Mouse (Mus musculus) midbrain, postnatal 0 days (tissue): Measurements from ENCODE around the gene Atf7. TPM values are rescaled to one million over a fixed set of nuclear protein-coding genes. Genes with fewer than 3 reads are reported as not detected.
A peak's percentile ranks its signal among the peaks of the same experiment; 100 is the strongest.

Experiments used
- ATAC-seq: fragments of 200-750 bp; cut with Nextera tagmentation; 2 replicates; pipeline ENCODE4 v1.8.0; 2017; ENCODE audit warnings: moderate number of reproducible peaks, mild to moderate bottlenecking, moderate TSS enrichment, moderate library complexity; ENCODE audit not compliant: low FRiP score
- DNase-seq: peaks from one replicate; pipeline ENCODE4 v3.0.0-alpha.2; 2015; ENCODE audit warnings: low spot score
- H3K27ac ChIP-seq: fragments of 300-500 bp; sonication (generic); 2 replicates; pipeline ENCODE4 v1.5.1; 2014; ENCODE audit warnings: low read depth, mild to moderate bottlenecking, low read length, mixed read lengths
- H3K27me3 ChIP-seq: fragments of 300-500 bp; sonication (generic); 2 replicates; pipeline ENCODE4 v1.6.1; 2014; ENCODE audit warnings: low read length, control low read depth, mixed read lengths; ENCODE audit not compliant: insufficient read depth
- H3K36me3 ChIP-seq: fragments of 300-500 bp; sonication (generic); 2 replicates; pipeline ENCODE4 v1.6.1; 2014; ENCODE audit warnings: low read length, control low read depth, mixed read lengths; ENCODE audit not compliant: insufficient read depth
- H3K4me1 ChIP-seq: fragments of 300-500 bp; sonication (generic); 2 replicates; pipeline ENCODE4 v1.6.1; 2014; ENCODE audit warnings: mild to moderate bottlenecking, control low read depth, antibody characterized with exemption, low read length, mixed read lengths; ENCODE audit not compliant: insufficient read depth
- H3K4me2 ChIP-seq: fragments of 300-500 bp; sonication (generic); 2 replicates; pipeline ENCODE4 v1.6.1; 2014; ENCODE audit warnings: low read depth, mild to moderate bottlenecking, low read length, mixed read lengths; ENCODE audit not compliant: poor library complexity, severe bottlenecking
- H3K4me3 ChIP-seq: fragments of 300-500 bp; sonication (generic); 2 replicates; pipeline ENCODE4 v1.5.1; 2014; ENCODE audit warnings: low read depth, mild to moderate bottlenecking, low read length, moderate library complexity
- H3K9ac ChIP-seq: fragments of 300-500 bp; sonication (generic); replicated peaks from 2 replicates; pipeline ENCODE4 v1.6.1; 2014; ENCODE audit warnings: mild to moderate bottlenecking, low read length, moderate library complexity, mixed read lengths; ENCODE audit not compliant: poor library complexity, severe bottlenecking
- H3K9me3 ChIP-seq: fragments of 300-500 bp; sonication (generic); 2 replicates; pipeline ENCODE4 v1.6.1; 2016; ENCODE audit warnings: low read length, control low read depth
- CTCF ChIP-seq: IDR thresholded peaks from 2 replicates; pipeline ENCODE4 v1.5.1; 2016; ENCODE audit warnings: antibody characterized with exemption, mild to moderate bottlenecking
- WGBS: fragments of 180-500 bp; shearing (Covaris S2); extraction: QIAGEN DNeasy Blood & Tissue Kit; methylation state at CpG from one replicate; pipeline ENCODE4 v1.1.7; 2014; 5-methylcytosine and 5-hydroxymethylcytosine counted together
- polyA plus RNA-seq: library from polyadenylated mRNA; unstranded; fragments of >200 nt; fragmentation: Nextera tagmentation; extraction: Ambion mirVana; gene quantifications from 2 replicates; pipeline ENCODE4 v1.2.1, GENCODE M21; 2015
- total RNA-seq: library from RNA; depleted of rRNA; stranded (reverse); fragments of >200 nt; gene quantifications from 2 replicates; pipeline ENCODE4 v1.2.3, GENCODE M21; 2014

Atf7 gene
- total and polyA plus RNA-seq, 2 experiments from 2014 or later = 10.9 to 18.6 TPM

DNA sequence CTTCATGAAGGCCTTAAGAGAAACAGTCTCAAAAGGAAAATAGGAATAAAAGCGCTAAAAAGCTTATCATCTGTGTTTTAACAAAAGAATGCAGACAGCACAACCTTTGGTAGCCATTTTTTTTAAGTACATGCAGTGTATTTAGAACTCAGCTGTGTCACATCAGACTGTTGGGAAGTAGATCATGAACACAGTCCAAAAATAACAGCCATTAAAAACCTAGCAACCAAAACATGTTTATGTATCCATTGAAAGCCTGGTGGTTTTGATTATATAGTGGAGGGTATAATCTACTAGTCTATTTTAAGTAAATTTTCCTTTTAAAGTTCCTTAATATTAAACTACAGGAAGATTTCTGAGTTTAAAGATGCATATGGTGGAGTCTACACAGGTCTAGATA is 34.7 kb downstream of the Atf7 start:
- no peak for DNase-seq
- Histone ChIP-seq H3K36me3 (no peaks in the 10 kb centered on the region), H3K9me3 (no peaks in the 10 kb centered on the region), H3K4me3 (no peak overlapping the region), H3K27me3 (no peaks in the 10 kb centered on the region), H3K27ac (no peak overlapping the region), H3K9ac (no peak overlapping the region), H3K4me1 (peaks cover under 1% of the 10 kb centered on the region; the same call in 1 of the 2 replicates), H3K4me2 (no peak overlapping the region)
- no peak for TF ChIP-seq CTCF
- ATAC-seq = no peak
- WGBS = 92% methylated on average over 1 of the region's 1 CpGs

DNA sequence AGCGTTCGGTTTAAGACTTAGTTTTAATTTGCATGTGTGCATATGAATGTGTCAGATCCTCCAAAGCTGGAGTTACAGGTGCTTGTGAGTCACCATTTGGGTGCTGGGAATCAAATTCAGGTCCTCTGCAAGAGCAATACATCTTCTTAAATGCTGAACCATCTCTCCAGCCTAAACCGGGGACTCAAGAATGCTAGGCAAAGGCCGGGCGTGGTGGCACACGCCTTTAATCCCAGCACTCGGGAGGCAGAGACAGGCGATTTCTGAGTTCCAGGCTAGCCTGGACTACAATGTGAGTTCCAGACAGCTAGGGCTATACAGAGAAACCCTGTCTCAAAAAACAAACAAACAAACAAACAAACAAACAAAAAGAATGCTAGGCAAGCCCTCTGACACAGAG is 35.4 kb downstream of the Atf7 start:
- no peak overlapping the region for H3K4me3 ChIP-seq
- peaks cover 5% of the 10 kb centered on the region for H3K4me1 ChIP-seq
- no peaks in the 10 kb centered on the region for H3K36me3 ChIP-seq
- over 99% methylated on average over 8 of the region's 8 CpGs for WGBS
- H3K9ac ChIP-seq = no peak overlapping the region
- H3K27ac ChIP-seq = no peak overlapping the region
- H3K27me3 ChIP-seq = no peaks in the 10 kb centered on the region
- TF ChIP-seq CTCF = no peak
- no peak for DNase-seq
- no peaks in the 10 kb centered on the region for H3K9me3 ChIP-seq
- no peak for ATAC-seq
- no peak overlapping the region for H3K4me2 ChIP-seq

GRCm38 (mm10) chr15:102585501-102585900 is 39.8 kb downstream of the Atf7 start:
- H3K9ac ChIP-seq = 0 out of 2 replicates have a peak overlapping the region, but pooled peaks have one; percentile 24

DNA sequence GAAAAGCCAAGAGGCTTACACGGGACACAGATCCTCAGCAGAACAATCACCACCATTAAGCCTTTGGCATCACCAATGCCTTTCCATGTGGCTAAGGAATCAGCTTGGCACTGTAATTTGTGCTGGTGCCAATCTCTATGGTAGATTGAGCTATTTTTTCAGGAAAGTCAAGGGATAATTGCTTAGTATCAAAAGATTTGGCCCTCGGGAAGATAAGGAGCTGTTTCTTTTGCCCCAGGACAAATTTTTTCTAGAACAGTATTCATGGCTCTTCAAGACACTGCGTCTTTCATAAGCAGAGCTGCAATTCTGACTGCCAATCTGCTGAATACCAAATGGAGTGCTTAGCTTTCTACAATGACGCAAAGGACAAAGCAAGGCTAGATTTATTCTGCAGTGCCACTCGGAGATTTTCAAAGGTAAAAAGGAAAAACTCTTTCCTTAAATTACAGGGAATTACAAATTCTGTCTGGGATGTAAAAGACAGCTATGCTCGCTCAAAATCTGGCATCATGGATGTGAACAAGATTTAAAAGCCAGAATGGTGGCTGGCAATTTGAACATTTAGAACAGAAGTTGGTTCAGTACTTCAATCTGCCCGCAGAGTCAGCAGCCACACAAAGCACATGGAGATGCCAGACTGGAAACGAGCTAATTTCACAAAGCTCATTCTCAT is 41.4 kb downstream of the Atf7 start:
- Histone ChIP-seq H3K4me1 (peaks cover 10% of the 10 kb centered on the region), H3K9me3 (no peaks in the 10 kb centered on the region), H3K36me3 (no peaks in the 10 kb centered on the region), H3K27ac (peak overlapping the region; percentile 84), H3K9ac (no peak overlapping the region), H3K27me3 (no peaks in the 10 kb centered on the region), H3K4me3 (no peak overlapping the region), H3K4me2 (0 out of 2 replicates have a peak overlapping the region, but pooled peaks have one; percentile 1)
- TF ChIP-seq CTCF = no peak
- 21% methylated on average over 8 of the region's 8 CpGs for WGBS
- peak; percentile 70; the same call in 1 of the 2 replicates for ATAC-seq
- peak; percentile 80 for DNase-seq

More at GRCm38 (mm10) chr15:102585501-102585900, 39.8 kb downstream of the Atf7 start:
- H3K36me3 ChIP-seq = no peaks in the 10 kb centered on the region
- H3K4me1 ChIP-seq = peaks cover 10% of the 10 kb centered on the region
- no peaks in the 10 kb centered on the region for H3K27me3 ChIP-seq
- H3K9me3 ChIP-seq = no peaks in the 10 kb centered on the region
- H3K4me3 ChIP-seq = no peak overlapping the region
- TF ChIP-seq CTCF = no peak
- DNase-seq (no peak), ATAC-seq (no peak)
- H3K4me2 ChIP-seq = no peak overlapping the region
- WGBS = 43% methylated on average over 5 of the region's 5 CpGs
- H3K27ac ChIP-seq = peak overlapping the region; percentile 43

GRCm38 (mm10) chr15:102581205-102581604 is 44.1 kb downstream of the Atf7 start:
- Histone ChIP-seq H3K4me2 (no peak overlapping the region), H3K9me3 (no peaks in the 10 kb centered on the region), H3K4me1 (peaks cover 10% of the 10 kb centered on the region), H3K27me3 (no peaks in the 10 kb centered on the region), H3K4me3 (no peak overlapping the region), H3K9ac (no peak overlapping the region), H3K36me3 (no peaks in the 10 kb centered on the region), H3K27ac (no peak overlapping the region)
- no peak for TF ChIP-seq CTCF
- no peak for ATAC-seq
- no peak for DNase-seq
- 80% methylated on average over 1 of the region's 1 CpGs for WGBS

DNA sequence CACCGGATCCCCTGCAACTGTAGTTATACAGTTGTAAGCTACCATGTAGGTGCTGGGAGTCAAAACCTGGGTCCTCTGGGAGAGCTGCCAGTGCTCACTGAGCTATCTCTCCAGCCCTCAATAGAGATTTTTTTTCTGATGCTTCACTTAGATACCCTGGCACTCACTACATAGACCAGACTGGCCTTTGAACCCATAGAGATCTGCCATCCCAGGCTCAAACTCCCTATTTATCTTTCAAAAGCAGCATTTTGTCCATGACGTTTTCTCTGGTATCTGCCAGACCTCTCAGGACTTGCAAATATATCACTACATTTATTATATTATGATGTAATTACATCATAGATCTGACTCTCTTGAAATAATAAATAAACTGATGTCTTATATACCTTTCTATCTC is 46.9 kb downstream of the Atf7 start:
- no peak for DNase-seq
- no peak overlapping the region for H3K4me2 ChIP-seq
- ATAC-seq = no peak
- H3K4me3 ChIP-seq = no peak overlapping the region
- WGBS = 99% methylated on average over 2 of the region's 2 CpGs
- no peak overlapping the region for H3K27ac ChIP-seq
- no peaks in the 10 kb centered on the region for H3K36me3 ChIP-seq
- no peak for TF ChIP-seq CTCF
- H3K9ac ChIP-seq = no peak overlapping the region
- no peaks in the 10 kb centered on the region for H3K4me1 ChIP-seq
- H3K9me3 ChIP-seq = no peaks in the 10 kb centered on the region
- no peaks in the 10 kb centered on the region for H3K27me3 ChIP-seq
